Mouse (Mus musculus): ENCODE measurements around the gene Leng1.

Gene Leng1

DNA sequence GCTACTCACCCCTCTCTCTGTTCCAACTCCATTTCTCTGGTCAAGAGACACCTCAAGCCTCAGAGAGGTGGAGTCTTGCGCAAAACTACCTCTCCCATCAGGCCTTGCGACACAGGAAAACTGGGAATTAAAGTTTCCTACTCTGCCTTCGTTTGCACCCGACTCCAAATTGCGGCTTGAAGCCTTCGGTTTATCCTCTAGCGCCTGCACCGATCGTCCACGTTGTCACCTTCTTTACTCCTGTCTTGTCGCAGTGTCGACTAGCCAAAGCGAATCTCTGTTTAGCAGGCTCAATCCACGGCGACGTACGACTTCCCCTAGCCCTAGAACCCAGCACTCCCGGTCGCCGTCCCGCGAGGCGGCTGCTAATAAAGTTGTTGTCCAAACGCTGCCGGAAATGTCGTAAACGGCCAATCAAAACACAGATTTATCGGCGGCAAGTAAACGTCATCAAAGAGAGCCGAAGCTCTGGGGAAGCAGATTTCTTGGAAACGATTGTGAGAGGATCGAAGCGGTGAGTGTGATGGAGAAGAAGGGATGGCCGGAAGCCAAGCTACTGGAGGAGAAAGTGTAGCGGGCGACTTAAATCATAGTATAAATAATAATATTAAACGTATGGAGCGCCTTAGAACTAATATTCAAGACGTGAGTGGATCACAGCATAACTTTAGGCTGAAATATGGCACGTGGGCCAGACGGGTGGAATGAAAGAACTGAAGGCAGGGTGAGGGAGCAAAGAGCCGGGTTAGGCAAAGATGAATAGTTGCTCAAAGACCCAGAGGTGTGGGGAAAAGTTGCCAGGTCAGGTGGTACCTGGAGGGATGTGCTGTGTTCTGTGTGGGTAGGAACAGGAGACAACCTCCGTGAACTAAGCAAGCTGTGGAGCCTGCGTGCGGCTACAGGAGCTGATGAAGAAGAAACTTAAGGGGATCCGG lies 35.8 kb downstream of the Leng1 start, which contains the start of the genes Tfpt and Prpf31:
Gene Tfpt, minus strand, starts transcription at position 387 of the 935 bp plus-strand sequence.
Gene Prpf31, plus strand, starts transcription at position 443 of the 935 bp plus-strand sequence.
- DNase-seq (ENCODE audit: low spot score in 2 of 2): peak; percentile 91 to 92

DNA sequence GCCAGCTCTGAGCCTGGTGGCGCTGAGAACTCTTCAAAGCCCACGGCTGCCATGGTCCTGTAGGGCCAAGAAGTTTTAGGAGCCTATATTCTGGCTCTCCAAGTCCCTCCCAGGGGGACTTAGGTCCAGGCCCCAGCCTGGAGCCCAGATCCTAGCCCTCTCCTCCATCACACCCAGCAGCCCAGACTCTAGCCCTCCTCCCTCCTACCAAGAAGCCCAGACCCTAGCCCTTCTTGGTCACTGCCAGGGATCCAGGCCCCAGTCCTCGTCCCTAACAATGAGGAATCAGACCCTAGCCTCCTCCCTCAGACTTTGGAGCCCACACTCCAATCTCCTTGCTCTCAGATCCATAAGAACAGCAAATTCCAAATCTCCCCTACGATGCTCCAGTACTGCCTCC lies 36.6 kb downstream of the Leng1 start:
- DNase-seq (ENCODE audit: low spot score in 2 of 2): no peak

DNA sequence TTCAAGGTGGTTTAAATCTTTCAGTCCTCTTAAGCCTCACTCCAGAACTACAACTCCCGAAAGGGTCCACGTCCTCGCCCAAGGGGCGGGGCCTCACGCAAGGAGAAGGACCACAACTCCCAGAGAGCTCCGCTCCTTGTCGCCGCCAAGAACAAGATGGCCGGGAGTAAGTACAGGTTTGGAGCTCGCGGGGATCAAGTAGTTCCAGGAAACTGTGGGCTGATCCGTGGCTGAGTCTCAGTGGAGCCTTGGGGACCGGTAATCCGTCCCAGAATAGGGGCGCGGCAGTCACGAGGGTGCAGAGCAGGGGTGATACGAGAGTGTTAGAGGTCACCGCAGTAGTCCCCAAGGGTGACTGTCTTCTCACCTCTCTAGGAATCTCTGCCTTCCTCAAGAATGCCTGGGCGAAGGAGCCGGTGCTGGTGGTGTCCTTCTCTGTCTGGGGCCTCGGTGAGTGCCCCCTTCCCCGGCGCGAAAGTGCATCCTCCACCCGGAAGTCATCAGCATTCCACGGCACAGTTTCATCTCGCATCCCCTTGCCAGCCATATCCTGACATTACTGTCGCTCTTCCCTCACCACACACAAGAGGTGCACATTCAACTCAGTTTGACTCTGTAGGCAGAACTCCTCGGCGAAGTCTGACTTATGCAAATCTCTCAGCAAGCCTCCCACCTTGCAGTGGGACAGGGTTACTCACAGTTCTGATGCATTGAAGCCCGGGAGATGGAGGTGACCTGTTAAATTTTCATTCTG lies 48.2 kb downstream of the Leng1 start, which contains the start of gene Ndufa3:
Gene Ndufa3, plus strand, starts transcription at position 132 of the 754 bp plus-strand sequence.
- peak; percentile 72 to 77 for DNase-seq (ENCODE audit: low spot score in 2 of 2)

DNA sequence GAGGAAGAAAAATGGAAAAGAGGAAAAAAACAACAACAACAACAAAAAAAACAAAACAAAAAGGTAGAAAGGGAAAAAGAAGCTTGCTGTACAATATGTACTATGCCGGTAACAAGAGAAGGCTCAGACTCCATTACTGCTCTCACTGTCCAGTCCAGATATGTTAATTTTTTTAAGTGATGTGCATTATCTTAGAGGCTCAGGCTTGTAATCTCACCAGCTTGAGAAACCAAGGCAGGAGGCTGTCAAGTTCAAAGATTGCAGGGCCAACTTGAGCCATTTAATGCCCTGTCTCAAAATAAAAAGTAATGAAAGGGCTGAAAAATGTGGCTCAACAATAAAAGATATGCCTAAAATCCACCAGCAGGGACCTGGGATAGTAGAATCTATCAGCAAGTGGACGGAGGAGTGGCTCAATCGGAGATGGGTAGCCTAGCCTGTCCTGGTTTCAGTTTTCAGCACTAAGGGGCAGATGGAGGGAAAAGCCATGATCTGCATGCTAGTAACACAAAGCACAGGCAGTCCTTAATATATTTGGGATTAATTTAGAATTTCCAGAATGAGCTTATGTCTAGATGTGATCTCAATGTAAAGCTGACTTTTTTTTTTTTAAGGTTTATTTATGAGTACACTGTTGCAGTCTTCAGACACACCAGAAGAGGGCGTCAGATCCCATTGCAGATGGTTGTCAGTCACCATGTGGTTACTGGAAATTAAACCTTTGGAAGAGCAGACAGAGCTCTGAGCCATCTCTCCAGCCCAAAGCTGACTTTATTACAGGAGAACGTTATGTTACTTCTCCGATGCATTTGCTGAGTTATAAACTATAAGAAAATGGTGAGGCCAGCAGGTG lies 49.0 kb downstream of the Leng1 start:
- DNase-seq (ENCODE audit: low spot score in 2 of 2): no peak

DNA sequence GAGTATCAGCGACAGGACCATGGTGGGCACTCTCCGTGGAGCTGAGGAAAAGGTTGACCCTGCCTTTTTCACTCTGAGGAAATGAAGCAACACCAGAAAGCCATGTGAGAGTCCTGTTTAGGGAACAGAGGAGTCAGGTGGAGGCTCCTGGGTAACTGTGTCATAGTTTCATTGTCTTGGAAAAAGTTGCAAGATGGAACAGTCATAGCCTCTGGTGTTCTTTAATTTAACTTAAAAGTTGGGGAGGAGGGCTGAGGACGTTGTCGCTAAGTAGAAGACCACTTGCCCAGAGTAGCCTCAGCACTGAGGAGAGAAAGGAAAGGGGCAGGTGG lies 49.6 kb downstream of the Leng1 start, which contains the start of gene Oscar:
Gene Oscar, minus strand, starts transcription at position 101 of the 332 bp plus-strand sequence.
- no peak for DNase-seq (ENCODE audit: low spot score in 2 of 2)

DNA sequence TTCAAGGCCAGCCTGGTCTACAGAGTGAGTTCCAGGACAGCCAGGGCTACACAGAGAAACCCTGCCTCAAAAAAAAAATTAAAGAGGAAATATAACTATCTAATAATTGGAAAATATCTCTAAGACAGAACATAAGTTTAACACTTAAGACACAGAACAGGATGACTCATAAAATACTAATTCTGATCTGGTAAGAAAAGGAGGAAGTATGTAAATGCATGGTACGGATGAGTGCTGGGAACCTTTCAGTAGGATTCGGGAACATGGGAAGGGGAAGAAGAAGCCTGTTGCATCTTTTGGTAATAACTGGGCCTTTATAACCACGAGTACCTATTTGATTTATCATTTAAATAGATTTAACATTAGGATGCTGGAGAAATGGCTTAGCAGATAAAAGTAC lies 51.6 kb downstream of the Leng1 start:
- no peak for DNase-seq (ENCODE audit: low spot score in 2 of 2)

DNA sequence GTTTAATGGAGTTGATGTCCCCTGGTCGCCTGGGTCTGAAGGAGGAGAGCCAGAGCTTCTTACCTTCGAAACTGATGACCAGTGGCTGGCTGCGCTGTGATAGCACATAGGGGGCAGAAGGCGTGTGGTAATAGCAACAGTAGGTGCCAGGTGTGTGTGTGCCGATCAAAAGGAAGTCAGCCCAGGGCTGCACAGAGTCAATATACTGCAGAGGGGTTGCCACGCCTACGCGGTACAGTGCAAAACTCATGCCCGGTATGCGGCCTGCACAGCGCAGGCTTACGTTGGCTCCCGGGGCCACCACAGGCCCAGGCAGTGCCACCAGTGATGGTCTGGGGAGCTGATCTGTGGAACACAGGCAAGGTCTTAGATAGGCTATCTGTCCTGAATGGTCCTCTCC lies 54.6 kb downstream of the Leng1 start:
- DNase-seq (ENCODE audit: low spot score in 2 of 2): no peak

DNA sequence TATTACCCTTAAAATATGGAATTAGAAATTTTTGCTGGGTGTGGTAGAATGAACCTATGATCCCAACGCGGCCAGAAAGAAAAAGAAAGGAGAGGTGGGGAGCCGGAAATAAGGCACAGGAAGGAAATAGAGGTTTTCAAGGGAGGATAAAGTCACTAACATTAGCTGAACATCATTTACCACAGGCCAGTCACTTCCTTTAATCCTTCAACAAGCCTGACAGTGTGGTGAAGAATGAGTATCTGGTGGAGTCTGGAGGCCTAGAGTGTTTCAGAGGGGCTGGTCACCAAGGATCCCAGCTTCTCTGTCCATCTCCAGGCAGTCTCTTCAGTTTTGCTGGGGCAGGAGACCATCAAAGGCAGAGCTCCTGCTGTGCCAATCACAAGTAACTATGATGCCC lies 55.2 kb downstream of the Leng1 start:
- DNase-seq (ENCODE audit: low spot score in 2 of 2): no peak
